Mouse (Mus musculus): ENCODE results near the gene Agbl3.

- TF ChIP-seq CTCF (IDR thresholded peaks at IDR 0.05; ENCODE audit: extremely low read depth, insufficient read depth, insufficient read length, insufficient replicate concordance) (no peak), POLR2A (IDR thresholded peaks at IDR 0.05; ENCODE audit: low read depth, low read length) (no peak)
Observed at GRCm38 (mm10) chr6:34765721-34766120, 14.5 kb upstream of the Agbl3 start.

All from spleen, adult 2 months (tissue).